Mouse (Mus musculus) limb, embryonic 14.5 days (tissue): Measurements from ENCODE around the gene Dtd2. TPM values are rescaled to one million over a fixed set of nuclear protein-coding genes. Genes with fewer than 3 reads are reported as not detected.

ENCODE experiments used
- ATAC-seq: fragments of 200-750 bp; cut with Nextera tagmentation; 2 replicates; pipeline ENCODE4 v1.8.0; 2017; ENCODE audit warnings: low read depth, moderate number of reproducible peaks, moderate TSS enrichment; ENCODE audit not compliant: low FRiP score
- DNase-seq: peaks from one replicate; pipeline ENCODE4 v3.0.0-alpha.2; 2015; ENCODE audit warnings: low spot score
- H3K27ac ChIP-seq: fragments of 300-500 bp; sonication (generic); replicated peaks from 2 replicates; pipeline ENCODE4 v1.5.1; 2014; ENCODE audit warnings: low read depth, mild to moderate bottlenecking, low read length, moderate library complexity, mixed read lengths
- H3K27me3 ChIP-seq: fragments of 300-500 bp; sonication (generic); 2 replicates; pipeline ENCODE4 v1.6.1; 2014; ENCODE audit warnings: low read length, mixed read lengths; ENCODE audit not compliant: control insufficient read depth, insufficient read depth
- H3K36me3 ChIP-seq: fragments of 300-500 bp; sonication (generic); 2 replicates; pipeline ENCODE4 v1.6.1; 2014; ENCODE audit warnings: mild to moderate bottlenecking, low read length, moderate library complexity, mixed read lengths; ENCODE audit not compliant: control insufficient read depth, insufficient read depth
- H3K4me1 ChIP-seq: fragments of 300-500 bp; sonication (generic); 2 replicates; pipeline ENCODE4 v1.6.1; 2014; ENCODE audit warnings: antibody characterized with exemption, low read length, mixed read lengths; ENCODE audit not compliant: control insufficient read depth, insufficient read depth
- H3K4me2 ChIP-seq: fragments of 300-500 bp; sonication (generic); replicated peaks from 2 replicates; pipeline ENCODE4 v1.6.1; 2014; ENCODE audit warnings: low read depth, mild to moderate bottlenecking, low read length, moderate library complexity; ENCODE audit not compliant: severe bottlenecking
- H3K4me3 ChIP-seq: fragments of 300-500 bp; sonication (generic); replicated peaks from 2 replicates; pipeline ENCODE4 v1.5.1; 2014; ENCODE audit warnings: low read length
- H3K9ac ChIP-seq: fragments of 300-500 bp; sonication (generic); 2 replicates; pipeline ENCODE4 v1.6.1; 2014; ENCODE audit warnings: mild to moderate bottlenecking, low read depth, low read length, moderate library complexity; ENCODE audit not compliant: severe bottlenecking
- H3K9me3 ChIP-seq: fragments of 300-500 bp; sonication (generic); 2 replicates; pipeline ENCODE4 v1.6.1; 2016; ENCODE audit warnings: low read length; ENCODE audit not compliant: control insufficient read depth
- POLR2A ChIP-seq: fragments of 200-500 bp; IDR thresholded peaks from 2 replicates; pipeline ENCODE4 v1.8.0; 2012; ENCODE audit warnings: inconsistent platforms, mild to moderate bottlenecking, moderate library complexity, borderline replicate concordance; ENCODE audit not compliant: insufficient read depth, insufficient read length; ENCODE audit errors: extremely low read depth
- WGBS: fragments of 180-500 bp; shearing (Covaris S2); extraction: QIAGEN DNeasy Blood & Tissue Kit; methylation state at CpG from one replicate; pipeline ENCODE4 v1.1.7; 2014; 5-methylcytosine and 5-hydroxymethylcytosine counted together
- polyA plus RNA-seq, 2 experiments: library from polyadenylated mRNA; depleted of rRNA in 1 of 2; stranded (reverse) in 1 of 2; unstranded in 1 of 2; fragments of >200 nt; fragmentation: Nextera tagmentation in 1 of 2; extraction: Ambion mirVana in 1 of 2; gene quantifications; 2 replicates each; pipeline versions ENCODE4 v1.2.1 to v1.2.3; 2012 to 2014

Gene Dtd2
- polyA plus RNA-seq, 2 experiments = 11.4 to 20.3 TPM

DNA sequence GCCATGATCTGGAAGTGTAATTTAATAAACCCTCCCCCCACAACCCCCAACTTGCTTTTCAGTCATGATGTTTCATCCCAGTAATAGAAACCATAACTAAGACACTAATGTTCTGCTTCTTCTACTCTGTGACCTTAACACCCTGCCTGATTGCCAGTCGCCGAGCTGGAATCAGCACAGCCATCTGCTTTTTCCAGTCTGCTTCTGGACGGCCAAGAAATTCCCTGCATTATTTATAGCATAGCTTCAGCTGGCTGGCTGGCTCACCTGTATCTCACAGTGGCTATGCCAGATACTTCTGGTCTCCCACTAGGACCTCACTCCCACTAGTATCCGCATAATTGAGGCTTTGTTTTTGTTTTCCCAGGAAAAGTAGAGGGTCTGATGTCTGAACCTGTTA, 20.5 kb downstream of the Dtd2 start:
- Histone ChIP-seq H3K4me2 (no peak overlapping the region), H3K4me3 (no peak overlapping the region), H3K27me3 (no peaks in the 10 kb centered on the region), H3K9me3 (no peaks in the 10 kb centered on the region), H3K9ac (no peak overlapping the region), H3K4me1 (no peaks in the 10 kb centered on the region), H3K36me3 (no peaks in the 10 kb centered on the region), H3K27ac (no peak overlapping the region)
- WGBS = 50% methylated on average over 4 of the region's 4 CpGs
- DNase-seq (no peak), ATAC-seq (no peak)
- TF ChIP-seq POLR2A = no peak

DNA sequence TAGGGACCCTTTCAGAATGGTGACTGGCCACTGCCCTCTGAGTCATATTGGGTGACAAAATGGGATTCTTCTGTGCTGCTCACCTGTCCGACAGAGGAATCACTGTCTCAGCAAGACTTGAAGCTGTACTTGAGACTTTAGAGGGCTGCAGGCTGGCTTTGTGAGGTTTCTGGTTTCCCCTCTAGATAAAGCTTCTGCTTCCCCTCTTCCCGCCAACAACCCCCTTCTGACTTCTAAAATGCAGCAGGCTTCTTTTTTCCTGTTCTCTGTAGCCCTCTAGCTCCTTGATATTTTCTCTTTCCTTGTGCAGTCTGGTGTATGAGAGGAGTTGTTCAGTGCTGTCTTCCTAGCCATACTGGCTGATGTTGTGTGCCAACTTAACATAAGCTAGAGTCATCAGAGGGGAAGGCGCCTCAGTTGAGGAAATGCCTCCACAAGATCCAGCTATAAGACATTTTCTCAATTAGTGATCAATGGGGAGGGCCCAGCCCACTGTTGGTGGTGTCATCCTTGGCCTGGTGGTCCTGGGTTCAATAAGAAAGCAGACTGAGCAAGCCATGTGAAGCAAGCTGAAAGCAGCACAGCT, 21.0 kb downstream of the Dtd2 start:
- Histone ChIP-seq H3K27me3 (no peaks in the 10 kb centered on the region), H3K4me2 (no peak overlapping the region), H3K27ac (no peak overlapping the region), H3K36me3 (no peaks in the 10 kb centered on the region), H3K4me1 (no peaks in the 10 kb centered on the region), H3K4me3 (no peak overlapping the region), H3K9ac (no peak overlapping the region), H3K9me3 (no peaks in the 10 kb centered on the region)
- WGBS = 88% methylated on average over 3 of the region's 3 CpGs
- no peak for ATAC-seq
- no peak for TF ChIP-seq POLR2A
- no peak for DNase-seq

DNA sequence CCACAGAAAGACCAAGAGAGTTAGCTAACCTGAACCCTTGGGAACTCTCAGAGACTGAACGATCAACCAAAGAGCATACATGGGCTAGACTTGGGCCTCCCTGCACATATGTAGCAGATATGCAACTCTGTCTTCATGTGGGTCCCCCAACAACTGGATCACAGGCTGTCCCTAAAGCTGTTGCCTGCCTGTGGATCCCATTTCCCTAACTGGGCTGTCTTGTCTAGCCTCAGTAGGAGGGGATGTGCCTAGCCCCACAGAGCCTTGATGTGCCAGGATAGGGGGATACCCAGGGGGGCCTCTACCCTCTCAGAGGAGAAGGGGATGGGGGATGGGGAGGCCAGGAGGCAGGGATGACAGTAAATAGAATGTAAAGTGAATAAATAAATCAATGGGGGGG, 22.7 kb downstream of the Dtd2 start:
- 87% methylated on average over 1 of the region's 1 CpGs for WGBS
- TF ChIP-seq POLR2A = no peak

DNA sequence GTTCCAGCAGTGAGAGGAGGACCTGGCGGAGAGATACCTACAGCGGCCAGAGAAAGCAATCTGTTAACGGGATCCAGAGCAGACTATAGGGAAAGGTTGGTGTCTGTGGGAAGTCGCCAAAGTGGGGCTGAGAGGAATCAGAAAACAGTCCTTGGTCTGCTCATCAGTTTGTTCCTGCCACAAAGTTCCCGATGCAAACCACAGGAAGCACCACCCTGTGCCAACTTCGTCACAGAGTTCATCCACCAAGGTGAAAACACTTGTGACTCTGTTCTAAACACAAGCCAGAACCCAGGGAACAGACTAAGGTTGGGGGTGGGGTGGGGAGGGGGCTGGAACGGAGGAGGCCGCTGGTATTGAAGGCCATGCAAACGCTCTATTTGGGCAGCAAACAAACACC, 29.8 kb downstream of the Dtd2 start:
- no peaks in the 10 kb centered on the region for H3K36me3 ChIP-seq
- no peak overlapping the region for H3K9ac ChIP-seq
- no peaks in the 10 kb centered on the region for H3K4me1 ChIP-seq
- H3K27ac ChIP-seq = no peak overlapping the region
- 0 out of 2 replicates have a peak, but pooled peaks cover 4% of the 10 kb centered on the region for H3K9me3 ChIP-seq
- no peaks in the 10 kb centered on the region for H3K27me3 ChIP-seq
- H3K4me2 ChIP-seq = no peak overlapping the region
- TF ChIP-seq POLR2A = no peak
- no peak for DNase-seq
- 73% methylated on average over 9 of the region's 9 CpGs for WGBS
- H3K4me3 ChIP-seq = no peak overlapping the region
- no peak for ATAC-seq

More for the DNA sequence above, 22.7 kb downstream of the Dtd2 start:
- Histone ChIP-seq H3K36me3 (no peaks in the 10 kb centered on the region), H3K27me3 (no peaks in the 10 kb centered on the region), H3K9ac (no peak overlapping the region), H3K4me2 (no peak overlapping the region), H3K9me3 (no peaks in the 10 kb centered on the region), H3K4me3 (no peak overlapping the region), H3K4me1 (no peaks in the 10 kb centered on the region), H3K27ac (no peak overlapping the region)
- ATAC-seq (no peak), DNase-seq (no peak)

DNA sequence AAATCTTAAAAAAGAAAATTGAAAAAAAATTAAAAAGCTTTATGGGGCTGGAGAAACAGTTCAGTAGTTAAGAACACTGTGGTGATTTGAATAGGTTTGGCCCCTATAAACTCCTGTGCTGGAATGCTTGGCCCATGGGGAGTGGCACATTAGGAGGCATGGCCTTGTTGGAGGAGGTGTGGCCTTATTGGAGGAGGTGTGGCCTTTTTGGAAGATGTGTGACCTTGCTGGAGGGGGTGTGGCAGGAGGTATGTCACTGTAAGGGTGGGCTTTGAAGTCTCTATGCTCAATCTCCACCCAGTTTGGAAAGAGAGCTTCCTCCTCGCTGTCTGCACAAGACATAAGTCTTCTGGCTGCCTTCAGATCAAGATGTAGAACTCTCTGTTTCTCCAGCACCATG, 31.9 kb downstream of the Dtd2 start:
- H3K4me3 ChIP-seq = no peak overlapping the region
- H3K4me2 ChIP-seq = no peak overlapping the region
- H3K36me3 ChIP-seq = no peaks in the 10 kb centered on the region
- ATAC-seq = no peak
- TF ChIP-seq POLR2A = no peak
- no peaks in the 10 kb centered on the region for H3K27me3 ChIP-seq
- DNase-seq = no peak
- H3K27ac ChIP-seq = no peak overlapping the region
- no peak overlapping the region for H3K9ac ChIP-seq
- WGBS = 73% methylated on average over 1 of the region's 1 CpGs
- no peaks in the 10 kb centered on the region for H3K4me1 ChIP-seq
- 0 out of 2 replicates have a peak, but pooled peaks cover 4% of the 10 kb centered on the region for H3K9me3 ChIP-seq
